Mouse (Mus musculus) MEL-GATA-1-ER (cell line): ENCODE measurements around the gene Rab25.

Experiments used
- DNase-seq: peaks from one replicate; pipeline ENCODE4 v3.0.0-alpha.2; 2012; ENCODE audit warnings: low read depth; ENCODE audit errors: extremely low read depth

The Rab25 gene

GRCm38 (mm10) chr3:88542486-88542885, 5.6 kb downstream of the Rab25 start:
- no peak for DNase-seq

- DNase-seq = no peak
These were observed 6.3 kb downstream of the Rab25 start for GRCm38 (mm10) chr3:88541622-88542401.

GRCm38 (mm10) chr3:88540085-88540484, 8.0 kb downstream of the Rab25 start:
- DNase-seq = no peak

GRCm38 (mm10) chr3:88539397-88539796, 8.7 kb downstream of the Rab25 start:
- DNase-seq = no peak

- no peak for DNase-seq
These were observed 9.6 kb downstream of the Rab25 start for GRCm38 (mm10) chr3:88538271-88539145.

GRCm38 (mm10) chr3:88537146-88537545, 11.0 kb downstream of the Rab25 start:
- no peak for DNase-seq

GRCm38 (mm10) chr3:88536103-88536930, 11.8 kb downstream of the Rab25 start:
- DNase-seq = no peak

GRCm38 (mm10) chr3:88535527-88535926, 12.6 kb downstream of the Rab25 start:
- DNase-seq = no peak

- no peak for DNase-seq
These were observed 13.1 kb downstream of the Rab25 start for GRCm38 (mm10) chr3:88535005-88535404.

GRCm38 (mm10) chr3:88533706-88534105, 14.4 kb downstream of the Rab25 start:
- no peak for DNase-seq

- no peak for DNase-seq
These were observed 15.2 kb downstream of the Rab25 start for GRCm38 (mm10) chr3:88532689-88533511.

GRCm38 (mm10) chr3:88532299-88532674, 15.8 kb downstream of the Rab25 start, which contains the start of gene Mex3a:
TSS of gene Mex3a (plus strand) at chr3:88532395.
- no peak for DNase-seq

GRCm38 (mm10) chr3:88531348-88532298, 16.5 kb downstream of the Rab25 start:
- DNase-seq = peak; percentile 71

GRCm38 (mm10) chr3:88530082-88530864, 17.8 kb downstream of the Rab25 start:
- DNase-seq = no peak

- no peak for DNase-seq
These were observed 18.7 kb downstream of the Rab25 start for GRCm38 (mm10) chr3:88529204-88530000.

GRCm38 (mm10) chr3:88528646-88529045, 19.5 kb downstream of the Rab25 start:
- no peak for DNase-seq

- no peak for DNase-seq
These were observed 20.5 kb downstream of the Rab25 start for GRCm38 (mm10) chr3:88527565-88527964.
